Mouse (Mus musculus) adrenal gland, adult 18-20 months (tissue): ENCODE measurements around the gene 2610301B20Rik. TPM values are rescaled to one million over a fixed set of nuclear protein-coding genes. Genes with fewer than 3 reads are reported as not detected.
"Not testable (repeated sequence)": the region's sequence is repeated elsewhere in the genome, so short reads cannot be mapped to it uniquely, and the experiment has no call there.

Experiments
- DNase-seq, 2 experiments: peaks; one replicate each; pipeline ENCODE4 v3.0.0; 2021 to 2022; ENCODE audit warnings: low spot score in 2 of 2
- long read RNA-seq, 2 experiments: library from polyadenylated mRNA; stranded (forward); transcript quantifications; one replicate each; pipeline ENCODE4 v2.0.0; 2021
- total RNA-seq, 2 experiments: library from RNA; stranded (reverse); gene quantifications; 1 replicate in 1 of 2; 2 replicates in 1 of 2; pipeline ENCODE4 v1.2.3; 2021

The 2610301B20Rik gene
- total RNA-seq = 10 to 100 TPM; 17.5 to 18.2 TPM
- long read RNA-seq, experiment 1, transcript 2610301B20Rik-201 (6 exons, 2,116 nt) = major isoform, 16 of 17 reads
- long read RNA-seq, experiment 1, partial matches to known transcripts = 0 of 17 reads
- long read RNA-seq, experiment 1, other reads (novel, unspliced or antisense) = 1 of 17 reads
- long read RNA-seq, experiment 2, transcript 2610301B20Rik-201 (6 exons, 2,116 nt) = major isoform, 34 of 39 reads
- long read RNA-seq, experiment 2, partial matches to known transcripts = 0 of 39 reads
- long read RNA-seq, experiment 2, other reads (novel, unspliced or antisense) = 5 of 39 reads

- DNase-seq = peak; percentile 91 to 93
Measured at GRCm38 (mm10) chr4:10873920-10874665, at the start of gene 2610301B20Rik. TSS of gene 2610301B20Rik (plus strand) at chr4:10874498.

- DNase-seq = no peak
Measured at GRCm38 (mm10) chr4:10833273-10833672, 41.0 kb upstream of the 2610301B20Rik start.

- DNase-seq = peak; percentile 20 to 30
Measured at GRCm38 (mm10) chr4:10835252-10836051, 38.8 kb upstream of the 2610301B20Rik start.

- DNase-seq = no peak
Measured at GRCm38 (mm10) chr4:10845848-10846247, 28.4 kb upstream of the 2610301B20Rik start.

- DNase-seq = no peak
Measured at GRCm38 (mm10) chr4:10849812-10850211, 24.5 kb upstream of the 2610301B20Rik start.

GRCm38 (mm10) chr4:10851013-10851412, 23.3 kb upstream of the 2610301B20Rik start:
- DNase-seq = no peak

- DNase-seq = no peak
Measured at GRCm38 (mm10) chr4:10859174-10859573, 15.1 kb upstream of the 2610301B20Rik start.

GRCm38 (mm10) chr4:10859911-10860581, 14.3 kb upstream of the 2610301B20Rik start:
- no peak for DNase-seq

GRCm38 (mm10) chr4:10860825-10861224, 13.5 kb upstream of the 2610301B20Rik start:
- no peak for DNase-seq

- not testable (repeated sequence) for DNase-seq
Measured at GRCm38 (mm10) chr4:10862882-10863281, 11.4 kb upstream of the 2610301B20Rik start.

- DNase-seq = no peak
Measured at GRCm38 (mm10) chr4:10872231-10872630, 2.1 kb upstream of the 2610301B20Rik start.

GRCm38 (mm10) chr4:10872685-10873539, 1.4 kb upstream of the 2610301B20Rik start:
- DNase-seq = no peak

- DNase-seq = no peak
Measured at GRCm38 (mm10) chr4:10873549-10873919, 764 bp upstream of the 2610301B20Rik start.

- peak; percentile 54 to 64 for DNase-seq
Measured at GRCm38 (mm10) chr4:10874718-10875121, 422 bp downstream of the 2610301B20Rik start.

- peak in 1 of 2 experiments; percentile 25 for DNase-seq
Measured at GRCm38 (mm10) chr4:10875407-10875806, 1.1 kb downstream of the 2610301B20Rik start.

- no peak for DNase-seq
Measured at GRCm38 (mm10) chr4:10877057-10877456, 2.8 kb downstream of the 2610301B20Rik start.

GRCm38 (mm10) chr4:10883740-10884408, 9.6 kb downstream of the 2610301B20Rik start:
- DNase-seq = no peak

- no peak for DNase-seq
Measured at GRCm38 (mm10) chr4:10888835-10889234, 14.5 kb downstream of the 2610301B20Rik start.

GRCm38 (mm10) chr4:10896262-10896661, 22.0 kb downstream of the 2610301B20Rik start:
- DNase-seq = no peak
